Mouse (Mus musculus) gastrocnemius, postnatal 36 days (tissue): ENCODE measurements at regions not wholly inside any gene's neighbourhood (a gene's known extent, or its start where the extent isn't known, plus 50 kb on each side); places are given as distances from the start of the nearest gene placed in this dataset.
"Not testable (repeated sequence)": the region's sequence is repeated elsewhere in the genome, so short reads cannot be mapped to it uniquely, and the experiment has no call there.

Experiments used
- DNase-seq, 2 experiments: peaks; one replicate each; pipeline ENCODE4 v3.0.0; 2022
- intact Hi-C: fragments of 180-260 bp; cut with DNase I; formaldehyde crosslinking; loops from one replicate; pipeline ENCODE4 v1.15.1; 2025

- DNase-seq, result not testable (repeated sequence)
- intact Hi-C loops, result loop anchor here (10.0 kb wide), 1 partner anchor 130 kb away; no protein-coding TSS in a partner anchor
These were observed 50.7 kb upstream of the Cyp3a41b start for GRCm38 (mm10) chr5:145635204-145635603.
